Mouse (Mus musculus) gastrocnemius, postnatal 36 days (tissue): ENCODE data around the gene Mlxip. TPM values are rescaled to one million over a fixed set of nuclear protein-coding genes. Genes with fewer than 3 reads are reported as not detected.
A peak's percentile ranks its signal among the peaks of the same experiment; 100 is the strongest.

ENCODE experiments used
- DNase-seq, 2 experiments: peaks; one replicate each; pipeline ENCODE4 v3.0.0; 2022
- intact Hi-C: fragments of 180-260 bp; cut with DNase I; formaldehyde crosslinking; loops from one replicate; pipeline ENCODE4 v1.15.1; 2025
- long read RNA-seq, 2 experiments: library from polyadenylated mRNA; stranded (forward); transcript quantifications; one replicate each; pipeline ENCODE4 v2.0.0; 2021
- total RNA-seq, 2 experiments: library from RNA; stranded (reverse); gene quantifications; 2 replicates each; pipeline ENCODE4 v1.2.3; 2021

The Mlxip gene
- total RNA-seq: 10 to 100 TPM; 49.7 to 50.7 TPM
- long read RNA-seq, experiment 1, partial matches to known transcripts: 0 of 20 reads
- long read RNA-seq, experiment 1, other reads (novel, unspliced or antisense): 20 of 20 reads
- long read RNA-seq, experiment 2, partial matches to known transcripts: 0 of 35 reads
- long read RNA-seq, experiment 2, other reads (novel, unspliced or antisense): 35 of 35 reads

DNA sequence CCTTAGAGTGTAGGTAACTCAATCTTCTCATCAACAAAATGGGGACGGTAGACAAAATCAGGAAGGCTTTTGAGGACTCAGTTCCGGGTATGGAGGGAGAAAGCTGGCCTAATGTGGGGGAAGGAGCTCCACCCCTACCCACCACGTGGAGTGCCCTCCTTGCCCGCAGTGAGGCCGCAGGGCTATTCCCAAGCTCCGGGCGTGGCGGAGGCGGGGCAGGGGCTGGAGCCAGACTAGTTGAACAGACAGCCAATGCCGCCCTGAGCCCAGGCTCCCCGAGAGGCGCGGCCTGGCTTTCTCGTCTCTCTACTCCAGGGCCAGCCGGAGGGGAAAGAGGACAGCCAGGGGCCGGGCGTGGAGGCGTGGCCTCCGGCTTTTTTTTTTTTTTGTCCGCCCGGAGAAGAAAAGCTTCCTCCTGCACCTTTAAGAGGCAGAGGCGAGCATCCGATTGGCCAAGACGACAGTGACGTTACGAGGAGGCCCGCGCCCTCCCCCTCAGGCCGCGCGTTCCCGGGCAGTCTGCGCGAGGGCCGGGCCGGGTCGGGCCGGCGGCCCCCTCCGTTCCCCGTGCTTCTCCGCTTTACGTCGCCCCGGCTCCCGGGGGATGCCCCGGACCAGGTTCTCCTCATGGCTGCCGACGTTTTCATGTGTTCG lies at the start of gene Mlxip:
Gene Mlxip, plus strand, starts transcription at position 496 of the 654 bp plus-strand sequence.
- intact Hi-C loops: no loop called here

DNA sequence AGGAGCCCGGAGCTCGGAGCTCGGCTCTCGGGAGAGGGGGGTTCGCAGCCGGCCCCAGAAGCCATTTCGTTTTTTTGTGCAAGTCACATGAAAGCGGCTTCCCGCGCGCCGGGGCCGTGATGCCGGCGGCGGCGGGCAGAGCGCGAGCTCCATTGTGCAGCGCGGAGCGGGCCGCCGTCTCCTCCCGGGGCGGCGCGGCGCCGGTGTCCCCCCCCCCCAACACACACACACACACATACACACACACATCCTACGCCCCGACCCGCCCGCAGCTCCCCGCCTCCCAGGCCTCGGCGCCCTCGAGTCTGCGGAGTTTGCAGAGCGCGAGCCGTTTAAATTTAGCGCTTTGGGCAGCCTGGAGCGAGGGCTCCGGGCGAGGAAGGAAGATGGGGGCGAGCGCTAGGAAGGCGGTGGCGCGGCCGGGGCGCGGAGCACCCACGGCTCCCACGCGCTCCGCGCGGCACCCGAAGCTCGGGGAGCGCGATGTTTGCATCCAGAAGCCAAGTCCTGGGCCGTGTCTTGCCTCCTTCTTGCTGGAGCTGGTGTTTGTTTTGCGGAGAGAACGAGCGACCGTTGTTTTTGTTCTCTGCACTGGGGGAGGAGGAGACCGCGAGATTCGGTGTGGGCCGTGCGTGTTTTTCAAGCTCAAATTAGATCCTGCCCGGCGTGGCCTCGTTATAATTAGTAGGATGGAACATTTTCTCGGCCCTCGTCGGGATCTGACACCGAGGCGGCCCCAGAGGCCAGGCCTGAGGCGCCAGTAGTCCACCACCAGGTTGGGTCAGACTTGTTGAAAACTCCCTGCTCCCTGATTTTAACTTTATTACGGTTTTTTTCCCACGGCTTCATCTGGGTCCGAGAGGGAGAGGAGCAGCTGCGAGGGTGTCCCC lies 49.4 kb upstream of the Mlxip start:
- peak; percentile 52 to 54 for DNase-seq
- intact Hi-C loops: loop anchor here (5.0 kb wide), 2 partner anchors 43 to 58 kb away; no protein-coding TSS in a partner anchor

More for the DNA sequence above, at the start of gene Mlxip:
- peak; percentile 92 to 94 for DNase-seq

DNA sequence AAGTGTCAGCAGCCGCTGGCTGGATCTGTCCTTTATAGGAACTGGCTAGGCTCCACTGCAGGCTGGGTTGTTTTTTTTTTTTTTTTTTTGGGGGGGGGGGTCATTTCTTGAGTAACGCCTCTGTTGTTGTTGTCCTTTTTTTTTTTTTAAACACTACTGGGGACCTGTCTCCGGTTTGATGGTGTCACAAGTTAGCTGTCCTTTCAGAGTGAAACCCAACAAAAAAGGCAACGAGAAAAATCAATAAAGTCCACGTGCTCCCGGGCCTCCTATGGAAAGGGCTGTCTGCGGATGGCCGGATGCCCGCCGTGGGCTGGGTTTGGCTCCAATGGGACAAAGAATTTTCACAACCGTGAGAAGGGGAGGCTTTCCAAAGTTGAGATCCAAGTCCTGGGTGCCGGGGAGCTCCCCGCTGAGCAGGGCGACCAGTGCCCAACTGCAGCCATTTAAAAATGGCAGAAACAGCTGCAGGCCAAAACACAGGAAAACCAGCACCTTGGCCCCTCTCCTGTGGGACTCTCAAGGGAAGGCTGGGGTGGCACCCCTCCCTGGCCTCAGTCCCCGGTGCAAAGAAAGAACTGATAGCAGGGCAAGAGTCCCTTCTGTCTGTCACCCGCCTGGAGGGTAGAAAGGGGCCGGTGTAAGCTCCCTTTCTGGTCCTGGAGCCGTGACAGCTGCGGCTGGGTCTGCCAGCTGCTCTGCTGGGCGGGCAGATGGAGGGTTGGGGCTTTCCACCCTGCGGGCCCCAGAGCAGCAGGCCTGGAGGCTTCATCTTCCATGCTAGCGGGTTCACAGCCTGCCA lies 48.5 kb upstream of the Mlxip start:
- intact Hi-C loops: loop anchor here (5.0 kb wide), 1 partner anchor 59 kb away; no protein-coding TSS in a partner anchor

DNA sequence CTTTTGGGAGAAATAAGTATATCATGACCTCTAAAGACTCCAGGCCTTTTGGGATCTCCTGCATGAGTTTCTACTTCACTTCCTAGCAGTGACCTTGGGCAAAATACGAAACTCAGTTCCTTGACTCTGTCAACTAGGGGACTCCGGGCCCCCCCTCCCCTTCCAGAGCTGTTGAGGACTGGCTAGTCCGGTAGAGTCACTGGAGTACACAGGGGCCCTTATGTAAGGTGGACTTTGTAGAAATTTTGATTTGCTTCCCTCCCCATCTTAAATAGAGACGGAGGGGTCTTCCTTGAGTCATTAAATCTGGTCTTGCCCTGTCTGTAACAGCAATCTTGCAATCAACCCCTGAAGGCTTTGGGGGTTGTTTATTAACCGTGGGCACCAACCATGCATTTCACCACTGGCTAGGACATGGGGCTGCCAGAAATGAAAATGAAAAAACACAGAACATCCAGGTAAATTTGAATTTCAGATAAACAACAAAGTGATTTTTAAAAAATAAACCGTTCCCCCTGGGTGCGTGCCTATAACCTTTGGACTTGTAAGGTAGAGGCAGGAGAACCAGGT lies 47.8 kb upstream of the Mlxip start:
- intact Hi-C loops: loop anchor here (5.0 kb wide), 1 partner anchor 59 kb away; no protein-coding TSS in a partner anchor
- DNase-seq: no peak

More for the DNA sequence above, 48.5 kb upstream of the Mlxip start:
- peak; percentile 64 to 65 for DNase-seq

DNA sequence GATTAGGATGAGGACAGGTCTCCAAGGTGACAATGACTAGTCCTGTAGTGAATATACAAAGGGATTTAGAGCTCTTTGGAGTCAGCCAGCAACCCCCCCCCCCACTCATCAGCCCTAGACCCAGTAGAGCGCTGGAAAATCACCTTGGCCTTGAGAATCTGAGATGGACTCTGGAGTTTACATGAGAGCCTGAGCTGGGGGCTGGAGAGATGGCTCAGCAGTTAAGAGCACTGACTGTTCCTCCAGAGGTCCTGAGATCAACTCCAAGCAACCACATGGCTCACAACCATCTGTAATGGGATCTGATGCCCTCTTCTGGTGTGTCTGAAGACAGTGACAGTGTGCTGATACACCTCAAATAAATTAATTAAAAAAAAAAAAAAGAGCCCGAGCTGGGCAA lies 46.6 kb upstream of the Mlxip start:
- no peak for DNase-seq
- intact Hi-C loops: loop anchor here (5.0 kb wide), 1 partner anchor 61 kb away; no protein-coding TSS in a partner anchor

DNA sequence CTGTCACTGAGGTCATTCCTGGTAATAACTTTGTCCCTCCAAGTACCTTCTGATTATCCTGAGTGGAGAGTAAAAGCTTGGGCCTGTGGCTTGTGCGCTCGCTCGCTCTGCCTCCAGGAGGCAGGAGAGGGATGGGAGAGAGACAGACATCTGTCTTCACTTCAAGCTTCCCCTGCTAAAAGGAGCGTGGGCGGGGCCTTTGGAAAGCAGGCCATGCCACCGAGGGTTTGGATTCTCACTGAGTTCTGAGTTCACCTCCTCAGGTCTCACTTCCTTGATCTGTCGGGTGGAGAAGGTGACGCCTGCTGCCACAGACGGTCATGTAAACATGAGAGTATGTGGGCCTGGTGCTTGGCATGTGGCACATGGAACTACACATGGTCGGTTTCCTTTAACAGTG lies 44.2 kb upstream of the Mlxip start:
- DNase-seq: no peak
- intact Hi-C loops: no loop called here

DNA sequence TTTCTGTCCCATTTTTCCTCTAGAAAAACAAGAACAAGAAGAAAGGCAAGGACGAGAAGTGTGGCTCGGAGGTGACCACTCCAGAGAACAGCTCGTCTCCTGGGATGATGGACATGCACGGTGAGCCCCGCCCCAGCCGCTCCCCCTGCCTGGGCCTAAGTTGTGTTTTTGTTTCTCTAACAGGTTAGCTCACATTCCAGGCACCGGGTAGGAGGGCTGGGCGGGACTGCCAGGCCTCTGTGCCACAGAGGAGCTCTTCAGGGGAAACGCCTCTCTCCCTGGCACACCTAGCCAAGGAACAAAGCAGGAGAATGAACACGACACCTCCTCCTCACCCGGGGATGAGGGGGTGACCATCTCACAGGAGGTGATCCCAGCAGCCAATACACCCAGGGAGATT lies 38.7 kb upstream of the Mlxip start:
- DNase-seq: no peak
- intact Hi-C loops: no loop called here

DNA sequence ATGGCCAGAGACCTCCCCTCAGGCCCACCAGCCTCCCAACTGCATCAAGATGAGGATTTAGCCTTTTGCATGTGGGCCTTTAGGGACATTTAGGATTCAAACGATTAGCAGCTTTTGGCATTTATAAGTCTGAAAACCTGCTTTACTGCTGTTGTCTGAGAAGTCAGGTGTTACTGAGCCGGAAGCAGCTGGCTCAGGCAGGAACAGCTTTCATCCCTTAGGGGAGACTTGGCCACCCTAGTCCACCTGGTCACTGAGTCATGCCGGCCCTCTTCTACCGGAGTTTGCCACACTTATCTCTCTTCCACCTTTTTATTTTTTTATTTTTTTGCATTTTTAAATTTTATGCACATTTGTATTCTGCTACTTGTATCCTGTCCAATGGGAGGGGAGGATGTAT lies 37.3 kb upstream of the Mlxip start:
- no peak for DNase-seq
- intact Hi-C loops: no loop called here

DNA sequence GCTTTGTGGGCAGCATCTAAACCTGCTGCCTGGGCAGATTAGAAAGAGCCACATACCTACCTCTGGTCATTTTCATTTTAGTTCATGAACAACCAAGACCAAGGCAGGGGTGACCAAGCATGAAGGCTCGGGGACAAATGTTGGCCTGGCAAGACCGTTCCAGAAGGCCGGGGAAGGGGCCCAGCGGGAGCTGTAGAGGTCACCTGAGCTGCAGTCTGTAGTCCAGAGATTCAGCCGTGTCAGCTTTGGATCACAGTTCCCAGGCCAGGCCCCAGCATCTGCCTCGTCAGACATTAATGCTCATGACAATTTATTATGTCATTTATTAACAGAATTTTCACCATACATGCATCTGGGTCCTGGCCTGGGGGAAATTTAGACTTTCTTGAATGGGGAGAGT lies 35.2 kb upstream of the Mlxip start:
- DNase-seq: no peak
- intact Hi-C loops: no loop called here

DNA sequence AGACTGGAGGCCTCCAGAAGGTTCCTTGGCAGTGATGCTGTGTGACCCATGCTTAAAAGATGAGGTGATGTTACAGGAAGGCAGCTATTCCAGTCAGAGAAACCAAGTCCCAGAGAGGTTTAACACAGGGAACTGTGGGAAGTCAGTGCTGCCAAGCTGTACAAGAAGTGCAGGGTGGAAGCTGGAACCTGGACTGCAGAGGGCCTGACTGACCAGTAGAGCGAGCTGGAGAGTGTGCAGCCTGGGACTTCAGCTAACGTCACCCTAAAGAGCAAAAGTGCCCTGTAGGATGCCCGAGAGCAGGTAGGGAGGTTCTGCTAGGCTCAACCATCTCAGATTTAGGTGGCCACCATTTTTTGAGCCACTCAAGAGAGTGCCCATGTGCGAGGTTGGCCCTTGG lies 31.7 kb upstream of the Mlxip start:
- no peak for DNase-seq
- intact Hi-C loops: no loop called here

DNA sequence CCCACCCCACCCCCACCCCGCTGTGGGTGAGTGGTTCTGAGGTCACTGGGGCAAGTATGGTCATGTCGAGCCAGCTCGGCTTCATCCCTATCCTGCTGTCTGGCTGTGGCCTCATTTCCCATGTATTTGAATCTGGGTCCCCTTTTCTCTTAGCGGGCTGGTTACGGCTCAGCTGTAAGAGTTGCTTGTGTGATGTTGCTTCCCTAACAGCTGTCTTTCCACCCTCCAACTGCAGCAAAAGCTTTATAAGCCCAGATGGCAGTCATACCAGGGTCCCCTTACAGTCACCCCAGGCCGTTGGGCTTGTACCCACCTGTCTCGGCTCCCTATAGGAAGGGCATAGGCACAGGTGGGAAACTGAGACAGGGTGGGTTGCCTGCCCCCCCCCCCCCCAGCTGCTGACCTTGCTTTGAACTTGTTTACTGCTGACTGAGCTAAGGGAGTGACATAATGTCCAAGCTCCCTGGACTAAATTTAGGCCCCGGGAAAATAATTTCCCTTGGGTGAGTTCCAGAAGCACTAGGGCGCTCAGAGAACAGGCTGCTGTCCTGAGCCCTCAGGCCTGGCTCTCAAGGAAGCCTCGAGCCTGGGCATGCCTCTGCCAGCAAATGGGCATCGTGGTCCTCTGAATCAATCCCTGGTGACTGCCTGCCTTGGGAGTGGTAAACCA lies 30.2 kb upstream of the Mlxip start:
- intact Hi-C loops: no loop called here

DNA sequence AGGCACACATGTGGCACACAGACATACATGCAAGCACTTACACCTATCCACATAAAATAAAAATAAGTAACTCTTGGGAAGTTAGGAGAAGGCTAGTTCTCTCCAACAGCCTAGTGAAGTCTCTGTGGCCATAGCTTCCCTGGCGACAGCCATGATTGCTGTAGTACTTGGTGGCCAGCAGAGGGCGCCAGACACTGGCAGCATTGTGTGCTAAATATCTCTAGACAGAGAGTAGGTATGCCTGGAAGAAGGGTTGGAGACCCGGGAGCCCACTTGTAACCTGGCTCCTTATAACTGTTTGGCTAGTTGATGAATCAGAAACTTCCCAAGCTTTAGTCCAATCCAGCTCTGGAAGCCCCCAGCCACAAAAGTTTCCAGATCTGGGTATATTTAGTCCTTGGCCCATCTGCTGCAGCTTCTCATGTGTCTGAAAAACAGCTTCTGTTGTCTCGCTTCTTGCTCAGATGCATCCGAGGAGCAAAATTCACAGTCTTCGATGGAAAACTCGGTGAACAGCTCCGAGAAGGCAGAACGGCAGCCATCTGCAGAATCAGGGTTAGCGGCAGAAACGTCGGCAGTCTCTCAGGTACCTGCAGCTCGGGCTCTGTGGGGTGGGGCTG lies 25.6 kb upstream of the Mlxip start:
- DNase-seq: no peak
- intact Hi-C loops: loop anchor here (2.0 kb wide), 2 partner anchors 68 to 88 kb away; no protein-coding TSS in a partner anchor

More for the DNA sequence above, 30.2 kb upstream of the Mlxip start:
- peak in 1 of 2 experiments; percentile 58 for DNase-seq

DNA sequence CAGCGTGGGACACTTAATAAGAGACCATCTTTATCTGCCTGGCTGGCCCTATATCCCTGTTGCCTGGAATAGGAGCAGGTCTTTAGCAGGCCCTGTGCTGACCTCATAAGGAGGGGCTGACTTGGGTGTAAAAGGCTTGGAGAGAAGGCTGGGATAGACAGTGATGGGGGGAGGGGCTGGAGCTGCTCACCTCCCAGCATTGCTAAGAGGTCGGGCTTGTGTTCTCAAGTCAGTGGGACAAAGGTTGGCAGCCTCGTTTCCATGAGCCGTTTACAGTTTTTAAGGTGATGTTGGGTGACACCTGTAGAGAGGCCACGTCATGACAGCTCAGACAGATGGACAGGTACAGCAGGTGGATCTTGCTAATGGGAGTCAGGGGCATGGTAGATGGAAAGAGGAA lies 24.5 kb upstream of the Mlxip start:
- no peak for DNase-seq
- intact Hi-C loops: no loop called here

DNA sequence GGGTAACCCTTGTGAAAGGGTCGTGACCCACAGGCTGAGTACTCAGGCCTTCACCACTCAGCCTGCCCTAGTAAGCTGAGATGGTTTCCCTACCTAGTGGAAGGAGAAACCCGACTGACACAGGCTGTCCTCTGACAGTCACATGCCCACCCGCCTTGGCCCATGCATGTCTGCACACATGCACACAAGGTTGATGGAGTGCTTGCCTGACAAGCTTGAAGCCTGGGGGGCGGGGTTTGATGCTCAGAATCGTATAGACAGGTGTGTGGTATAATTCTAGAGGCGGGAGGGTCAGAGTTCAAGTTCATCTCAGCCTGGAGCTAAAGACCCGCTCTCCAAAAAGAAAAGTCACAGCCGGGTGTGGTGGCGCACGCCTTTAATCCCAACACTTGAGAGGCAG lies 19.3 kb upstream of the Mlxip start:
- intact Hi-C loops: loop anchor here (5.0 kb wide), 1 partner anchor 152 kb away; the partner anchor contains the start of gene Gm49027
- DNase-seq: no peak

DNA sequence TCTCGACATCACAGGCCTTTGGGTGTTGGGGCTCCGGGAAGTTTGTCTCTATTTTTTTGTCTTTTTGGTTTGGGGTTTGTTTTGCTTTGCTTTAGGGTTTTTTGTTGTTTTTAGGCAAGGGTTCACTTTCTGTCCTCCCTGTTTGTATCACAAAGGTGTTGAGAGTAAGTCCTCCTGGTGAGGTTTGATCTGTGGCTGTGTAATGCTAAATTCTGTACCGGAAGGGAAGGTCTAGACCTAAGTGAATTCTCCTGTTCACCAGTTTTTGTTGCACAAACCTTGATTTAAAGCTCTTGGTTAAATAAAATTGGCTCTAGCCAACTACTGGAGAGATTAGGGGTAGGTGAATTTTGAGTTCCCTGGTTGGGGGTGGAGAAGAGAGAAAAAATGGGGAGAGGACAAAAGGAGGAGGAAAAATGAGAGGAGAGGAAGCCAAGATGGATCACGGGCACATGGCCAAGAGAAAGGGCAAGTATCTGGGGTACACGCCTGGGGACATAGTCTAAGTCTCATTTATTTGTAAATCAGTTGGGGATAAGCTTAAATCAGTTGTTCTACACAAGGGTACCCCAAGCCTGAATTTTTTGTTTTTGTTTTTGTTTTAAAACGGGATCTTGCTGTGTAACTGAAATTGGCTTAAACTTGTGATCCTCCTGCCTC lies 18.7 kb upstream of the Mlxip start:
- no peak for DNase-seq
- intact Hi-C loops: loop anchor here (2.0 to 5.0 kb wide), 2 partner anchors 61 to 151 kb away; partner anchors contain the start of gene Gm49027

DNA sequence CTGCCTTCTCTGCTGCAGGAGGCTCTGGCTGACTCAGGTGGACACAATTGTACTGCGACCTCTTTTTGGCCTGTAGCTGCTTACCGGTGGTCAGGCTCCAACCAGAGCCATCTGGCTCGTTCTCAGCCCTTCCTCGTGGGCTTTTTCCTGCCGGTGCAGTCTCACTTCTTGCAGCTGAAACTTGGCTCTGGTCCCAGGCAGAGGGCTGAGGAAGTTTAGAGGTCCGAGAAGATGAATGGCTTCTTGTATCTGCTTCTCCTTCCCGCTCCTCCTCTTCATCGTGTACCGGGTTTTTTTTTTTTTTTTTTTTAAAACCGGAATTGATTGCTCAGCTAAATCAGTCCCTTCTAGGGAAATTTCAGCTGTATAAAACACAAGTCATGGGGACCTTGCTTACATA lies 18.0 kb upstream of the Mlxip start:
- DNase-seq: peak in 1 of 2 experiments; percentile 61
- intact Hi-C loops: loop anchor here (2.0 to 5.0 kb wide), 2 partner anchors 60 to 151 kb away; partner anchors contain the start of gene Gm49027

DNA sequence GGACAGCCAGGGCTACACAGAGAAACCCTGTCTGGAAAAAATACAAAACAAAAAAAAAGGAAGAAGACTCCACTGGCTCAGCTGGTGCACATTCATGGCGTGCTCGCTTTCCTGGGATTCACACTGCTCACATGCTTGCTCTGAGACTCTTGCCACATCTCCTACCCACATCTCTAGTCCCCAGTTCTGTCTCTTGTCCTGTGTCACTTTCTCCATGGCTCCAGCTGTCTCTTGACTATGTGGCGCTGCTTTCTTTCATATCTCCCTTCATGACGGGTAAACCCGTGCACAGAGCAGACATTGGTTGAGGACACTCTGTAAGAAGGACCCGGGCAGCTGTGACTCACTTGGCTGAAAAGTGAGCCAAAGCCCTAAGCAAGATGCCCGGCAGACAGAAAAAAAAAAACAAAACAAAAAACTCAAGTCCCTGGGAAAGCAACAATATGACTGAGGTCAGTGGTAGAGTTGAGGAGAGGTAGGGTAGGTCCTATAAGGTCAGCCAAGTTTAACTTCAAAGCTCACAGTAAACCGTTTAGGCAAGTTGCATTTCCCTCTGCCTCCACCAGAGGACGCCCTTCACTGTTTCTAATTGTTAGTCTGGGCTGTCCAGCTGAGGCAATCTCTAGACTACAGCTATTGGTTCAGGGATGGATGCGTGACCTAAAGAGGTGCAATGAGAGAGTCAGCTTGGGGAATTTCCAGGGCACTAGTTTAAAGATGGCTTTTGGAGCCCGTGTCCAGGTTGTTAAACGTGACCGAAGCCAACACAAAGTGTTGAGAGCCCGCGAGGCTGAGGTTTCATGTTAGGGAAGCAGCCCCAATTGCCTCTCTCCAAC lies 17.3 kb upstream of the Mlxip start:
- intact Hi-C loops: loop anchor here (2.0 to 5.0 kb wide), 2 partner anchors 59 to 150 kb away; partner anchors contain the start of gene Gm49027
- DNase-seq: peak; percentile 78
